Mouse (Mus musculus): ENCODE data around the gene Pcmt1.

DNA sequence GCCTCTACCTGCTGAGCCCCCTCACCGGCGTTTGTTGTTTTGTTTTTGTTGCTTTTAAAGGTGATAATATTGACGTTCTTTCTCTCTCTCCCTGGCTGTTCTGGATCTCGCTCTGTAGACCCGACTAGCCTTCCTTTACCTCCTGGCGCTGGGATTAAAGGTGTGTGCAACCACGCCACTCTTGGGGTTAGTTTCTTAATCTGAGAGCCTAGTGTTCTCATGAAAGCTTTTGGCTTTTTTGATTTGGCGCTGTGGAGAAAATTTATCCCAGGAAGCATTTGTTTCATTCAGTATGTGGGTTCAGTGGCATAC, 45.5 kb upstream of the Pcmt1 start:
- TF ChIP-seq POLR2A (IDR thresholded peaks at IDR 0.05; ENCODE audit: insufficient read depth, low read length) (no peak), CTCF (IDR thresholded peaks at IDR 0.05; ENCODE audit: low read depth, low read length) (no peak)
